Mouse (Mus musculus) kidney, embryonic 14.5 days (tissue): ENCODE results near the gene Gtf2ird2. TPM values are rescaled to one million over a fixed set of nuclear protein-coding genes. Genes with fewer than 3 reads are reported as not detected.

Experiments
- ATAC-seq: fragments of 200-750 bp; cut with Nextera tagmentation; 2 replicates; pipeline ENCODE4 v1.8.0; 2017; ENCODE audit warnings: moderate number of reproducible peaks, mild to moderate bottlenecking, moderate TSS enrichment, moderate library complexity; ENCODE audit not compliant: low FRiP score, low TSS enrichment
- H3K27ac ChIP-seq: fragments of 300-500 bp; sonication (generic); 2 replicates; pipeline ENCODE4 v1.5.1; 2014; ENCODE audit warnings: low read depth, mild to moderate bottlenecking, low read length, moderate library complexity, mixed read lengths
- H3K27me3 ChIP-seq: fragments of 300-500 bp; sonication (generic); 2 replicates; pipeline ENCODE4 v1.6.1; 2014; ENCODE audit warnings: mild to moderate bottlenecking, low read length; ENCODE audit not compliant: control insufficient read depth, insufficient read depth
- H3K36me3 ChIP-seq: fragments of 300-500 bp; sonication (generic); 2 replicates; pipeline ENCODE4 v1.6.1; 2014; ENCODE audit warnings: low read length, mixed read lengths; ENCODE audit not compliant: control insufficient read depth, insufficient read depth
- H3K4me1 ChIP-seq: fragments of 300-500 bp; sonication (generic); 2 replicates; pipeline ENCODE4 v1.6.1; 2014; ENCODE audit warnings: low read length, mixed read lengths; ENCODE audit not compliant: control insufficient read depth, insufficient read depth
- H3K4me2 ChIP-seq: fragments of 300-500 bp; sonication (generic); replicated peaks from 2 replicates; pipeline ENCODE4 v1.6.1; 2014; ENCODE audit warnings: low read depth, mild to moderate bottlenecking, low read length
- H3K4me3 ChIP-seq: fragments of 300-500 bp; sonication (generic); 2 replicates; pipeline ENCODE4 v1.5.1; 2014; ENCODE audit warnings: mild to moderate bottlenecking, low read length
- H3K9ac ChIP-seq: fragments of 300-500 bp; sonication (generic); 2 replicates; pipeline ENCODE4 v1.6.1; 2014; ENCODE audit warnings: low read depth, mild to moderate bottlenecking, low read length, moderate library complexity
- H3K9me3 ChIP-seq: fragments of 300-500 bp; sonication (generic); 2 replicates; pipeline ENCODE4 v1.6.1; 2016; ENCODE audit warnings: low read length; ENCODE audit not compliant: control insufficient read depth
- WGBS: fragments of 180-500 bp; shearing (Covaris S2); extraction: QIAGEN DNeasy Blood & Tissue Kit; methylation state at CpG from one replicate; pipeline ENCODE4 v1.1.7; 2014; 5-methylcytosine and 5-hydroxymethylcytosine counted together
- polyA plus RNA-seq: library from polyadenylated mRNA; unstranded; fragments of >200 nt; fragmentation: Nextera tagmentation; extraction: Ambion mirVana; gene quantifications from 2 replicates; pipeline ENCODE4 v1.2.1, GENCODE M21; 2014

Gene Gtf2ird2
- polyA plus RNA-seq, 1 experiment from 2014 or later: 9.2 TPM

DNA sequence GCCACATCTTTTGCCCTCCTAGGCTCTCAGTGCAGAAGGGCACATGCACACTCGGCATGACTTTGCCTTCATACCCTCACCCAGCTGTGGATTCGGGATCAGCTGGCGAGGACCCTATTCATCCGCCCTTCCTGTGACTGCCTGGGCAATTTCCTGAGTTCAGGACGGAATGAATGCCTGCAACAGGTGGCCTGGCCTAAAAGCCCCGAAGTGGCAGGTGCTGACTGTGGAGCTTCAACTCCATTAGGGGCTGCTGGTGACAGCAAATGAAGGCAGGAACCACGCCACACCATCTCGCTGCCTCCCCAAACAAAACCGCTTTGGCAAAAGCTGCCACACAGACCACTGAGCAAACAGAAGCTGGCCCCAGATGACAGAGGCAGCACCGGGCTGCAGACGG is 31.9 kb upstream of the Gtf2ird2 start:
- no peak overlapping the region for H3K4me2 ChIP-seq
- no peaks in the 10 kb centered on the region; the same call in 1 of the 2 replicates for H3K4me1 ChIP-seq
- no peaks in the 10 kb centered on the region for H3K27me3 ChIP-seq
- no peak overlapping the region for H3K9ac ChIP-seq
- H3K27ac ChIP-seq: no peak overlapping the region
- 89% methylated on average over 11 of the region's 11 CpGs for WGBS
- peaks cover 57% of the 10 kb centered on the region for H3K36me3 ChIP-seq
- H3K4me3 ChIP-seq: no peak overlapping the region
- no peak for ATAC-seq
- H3K9me3 ChIP-seq: no peaks in the 10 kb centered on the region

- Histone ChIP-seq H3K4me1 (no peaks in the 10 kb centered on the region), H3K27me3 (no peaks in the 10 kb centered on the region), H3K9ac (no peak overlapping the region), H3K4me2 (no peak overlapping the region), H3K36me3 (peaks cover 68% of the 10 kb centered on the region), H3K9me3 (no peaks in the 10 kb centered on the region), H3K4me3 (no peak overlapping the region), H3K27ac (no peak overlapping the region)
- no peak for ATAC-seq
- 89% methylated on average over 7 of the region's 7 CpGs for WGBS
Measured at GRCm38 (mm10) chr5:134155916-134156466, 27.8 kb upstream of the Gtf2ird2 start.

GRCm38 (mm10) chr5:134164688-134165087 is 19.1 kb upstream of the Gtf2ird2 start:
- Histone ChIP-seq H3K4me3 (no peak overlapping the region), H3K27me3 (no peaks in the 10 kb centered on the region), H3K27ac (peak overlapping the region; percentile 43; the same call in 1 of the 2 replicates), H3K4me2 (no peak overlapping the region), H3K36me3 (peaks cover 63% of the 10 kb centered on the region), H3K9me3 (no peaks in the 10 kb centered on the region), H3K9ac (no peak overlapping the region), H3K4me1 (no peaks in the 10 kb centered on the region)
- ATAC-seq: peak; percentile 8; the same call in 1 of the 2 replicates
- 63% methylated on average over 5 of the region's 5 CpGs for WGBS

GRCm38 (mm10) chr5:134166642-134167041 is 17.2 kb upstream of the Gtf2ird2 start:
- WGBS: 91% methylated on average over 7 of the region's 7 CpGs

GRCm38 (mm10) chr5:134168033-134168432 is 15.8 kb upstream of the Gtf2ird2 start:
- H3K4me2 ChIP-seq: no peak overlapping the region
- H3K27ac ChIP-seq: peak overlapping the region; percentile 32; the same call in 1 of the 2 replicates
- WGBS: 66% methylated on average over 9 of the region's 9 CpGs
- peak; percentile 54; the same call in 1 of the 2 replicates for ATAC-seq
- H3K36me3 ChIP-seq: peaks cover 55% of the 10 kb centered on the region
- no peaks in the 10 kb centered on the region for H3K27me3 ChIP-seq
- H3K9ac ChIP-seq: no peak overlapping the region
- H3K4me1 ChIP-seq: no peaks in the 10 kb centered on the region
- H3K9me3 ChIP-seq: no peaks in the 10 kb centered on the region
- H3K4me3 ChIP-seq: no peak overlapping the region

More at GRCm38 (mm10) chr5:134166642-134167041, 17.2 kb upstream of the Gtf2ird2 start:
- peaks cover 61% of the 10 kb centered on the region for H3K36me3 ChIP-seq
- H3K4me1 ChIP-seq: no peaks in the 10 kb centered on the region
- H3K4me2 ChIP-seq: no peak overlapping the region
- H3K27me3 ChIP-seq: no peaks in the 10 kb centered on the region
- no peak for ATAC-seq
- no peak overlapping the region for H3K4me3 ChIP-seq
- no peaks in the 10 kb centered on the region for H3K9me3 ChIP-seq
- H3K9ac ChIP-seq: no peak overlapping the region
- no peak overlapping the region for H3K27ac ChIP-seq

GRCm38 (mm10) chr5:134169231-134169630 is 14.6 kb upstream of the Gtf2ird2 start:
- WGBS: 82% methylated on average over 10 of the region's 10 CpGs
- Histone ChIP-seq H3K36me3 (peaks cover 45% of the 10 kb centered on the region), H3K4me1 (no peaks in the 10 kb centered on the region)

DNA sequence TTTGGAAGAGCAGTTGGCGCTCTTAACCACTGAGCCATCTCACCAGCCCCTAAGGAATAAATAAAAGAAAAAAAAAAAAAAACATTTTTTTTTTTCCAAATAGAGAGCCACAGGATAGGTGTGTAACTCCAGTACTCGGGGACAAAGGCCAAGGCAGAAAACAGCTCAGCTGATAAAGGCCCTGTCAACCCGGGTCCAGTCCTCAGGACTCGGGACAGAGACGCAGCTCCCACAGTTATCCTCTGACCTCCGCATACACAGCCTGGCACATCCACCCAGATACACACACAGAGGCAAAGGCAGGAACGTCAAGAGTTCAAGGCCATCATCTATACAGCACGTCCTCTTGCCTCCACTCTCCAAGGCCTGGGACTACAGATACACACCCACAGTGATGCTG is 13.7 kb upstream of the Gtf2ird2 start:
- Histone ChIP-seq H3K4me1 (peaks cover 2% of the 10 kb centered on the region), H3K36me3 (peaks cover 37% of the 10 kb centered on the region), H3K9me3 (no peaks in the 10 kb centered on the region), H3K4me2 (no peak overlapping the region), H3K9ac (no peak overlapping the region), H3K27ac (no peak overlapping the region), H3K4me3 (no peak overlapping the region), H3K27me3 (no peaks in the 10 kb centered on the region)
- no peak for ATAC-seq
- 97% methylated on average over 8 of the region's 8 CpGs for WGBS

More at GRCm38 (mm10) chr5:134169231-134169630, 14.6 kb upstream of the Gtf2ird2 start:
- Histone ChIP-seq H3K4me3 (no peak overlapping the region), H3K4me2 (no peak overlapping the region), H3K27me3 (no peaks in the 10 kb centered on the region), H3K9me3 (no peaks in the 10 kb centered on the region), H3K27ac (no peak overlapping the region), H3K9ac (no peak overlapping the region)
- no peak for ATAC-seq

DNA sequence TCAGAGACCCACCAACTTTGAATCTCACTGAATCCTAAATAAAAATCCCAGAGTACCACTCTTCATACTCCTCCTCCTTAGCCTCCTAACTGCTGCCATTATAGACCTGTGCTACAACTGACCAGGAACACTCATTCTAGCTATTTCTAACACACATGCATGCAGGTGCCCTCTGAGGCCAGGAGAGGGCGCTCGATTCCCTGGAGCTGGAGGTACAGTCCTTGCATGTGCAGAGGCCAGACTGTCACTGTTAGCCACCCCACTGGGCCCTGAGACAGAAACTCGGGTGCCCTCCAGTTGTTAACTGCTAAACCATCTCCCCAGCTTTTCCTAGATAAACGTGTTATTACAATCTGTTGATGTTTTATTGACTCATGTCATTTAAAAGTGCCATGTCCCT is 10.6 kb upstream of the Gtf2ird2 start:
- H3K36me3 ChIP-seq: peaks cover 21% of the 10 kb centered on the region; the same call in 1 of the 2 replicates
- no peaks in the 10 kb centered on the region for H3K9me3 ChIP-seq
- H3K4me3 ChIP-seq: no peak overlapping the region
- WGBS: 56% methylated on average over 4 of the region's 4 CpGs
- no peak overlapping the region for H3K27ac ChIP-seq
- no peak overlapping the region for H3K9ac ChIP-seq
- no peaks in the 10 kb centered on the region for H3K27me3 ChIP-seq
- no peak overlapping the region for H3K4me2 ChIP-seq
- peaks cover 7% of the 10 kb centered on the region for H3K4me1 ChIP-seq
- ATAC-seq: no peak

- no peaks in the 10 kb centered on the region for H3K9me3 ChIP-seq
- H3K4me2 ChIP-seq: peak overlapping the region; percentile 82
- H3K36me3 ChIP-seq: peaks cover 11% of the 10 kb centered on the region; the same call in 1 of the 2 replicates
- no peak for ATAC-seq
- H3K9ac ChIP-seq: peak overlapping the region; percentile 84
- H3K4me1 ChIP-seq: peaks cover 10% of the 10 kb centered on the region
- H3K27me3 ChIP-seq: no peaks in the 10 kb centered on the region
- WGBS: 1% methylated on average over 10 of the region's 10 CpGs
- peak overlapping the region; percentile 91 for H3K4me3 ChIP-seq
- H3K27ac ChIP-seq: peak overlapping the region; percentile 87
Measured at GRCm38 (mm10) chr5:134175696-134176095, 8.1 kb upstream of the Gtf2ird2 start.
